Comparison of ENCODE assay signal across 18 mouse cellular contexts in the genomic region with DNA sequence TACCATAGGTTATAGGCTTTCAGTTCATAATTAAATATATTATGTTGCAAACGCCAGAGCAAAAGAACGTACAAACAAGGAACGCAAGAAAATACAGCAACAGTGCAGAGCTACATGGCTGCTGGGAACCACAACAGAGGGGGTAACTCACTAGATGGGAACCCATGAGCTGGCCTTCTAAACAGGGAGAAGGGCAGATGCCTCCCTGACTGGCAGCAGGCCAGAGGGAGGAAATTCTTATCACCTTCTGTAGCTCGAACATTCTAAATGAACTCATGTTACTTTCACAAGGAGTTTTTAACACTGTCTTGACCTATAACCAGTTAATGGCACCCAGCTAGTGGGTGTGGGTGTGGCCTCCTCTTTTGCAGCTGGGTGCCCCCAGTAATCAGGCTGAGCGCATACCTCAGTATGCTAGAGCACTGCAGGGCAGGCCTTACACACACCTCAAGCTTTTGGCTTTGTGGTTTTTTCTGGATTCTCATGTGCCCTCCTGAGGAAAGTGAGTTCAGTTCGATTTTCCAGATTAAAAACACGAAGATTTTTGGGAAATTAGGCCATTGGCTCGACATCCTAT.
A peak's percentile ranks its signal among the peaks of the same experiment; 100 is the strongest.
DNase-seq lines count a peak whose midpoint lies in the region; ATAC-seq and TF ChIP-seq lines count a peak whose summit lies in the region.
"Had no signal": no experiment of that assay in that cellular context is flagged by ENCODE, and none has a peak within 500 bp of the region (broad histone marks: within the 10 kb centered on the region; RNA-seq: fewer than 3 reads in every experiment).

No protein-coding gene starts in this region.

- H3K36me3 ChIP-seq in kidney, embryonic 15.5 days = no peaks in the 10 kb centered on the region
- H3K36me3 ChIP-seq in megakaryocyte, embryonic 14.5 days (replicated peaks; ENCODE audit: low read length) = no peaks in the 10 kb centered on the region
- H3K36me3 ChIP-seq: forebrain, embryonic 15.5 days; limb, embryonic 15.5 days; neural tube, embryonic 12.5 days had no signal

- no peaks in the 10 kb centered on the region for H3K9me3 ChIP-seq in kidney, embryonic 15.5 days (replicated peaks)
- no peaks in the 10 kb centered on the region for H3K9me3 ChIP-seq in megakaryocyte, embryonic 14.5 days
- H3K9me3 ChIP-seq: forebrain, embryonic 15.5 days; limb, embryonic 15.5 days; neural tube, embryonic 12.5 days had no signal

- intact Hi-C loops in gastrocnemius, adult 2 months (cut with DNase I) = no loop called here
- intact Hi-C loops in left cerebral cortex, postnatal 36 days (cut with DNase I) = no loop called here

- no peak for ATAC-seq in kidney, embryonic 15.5 days (replicated peaks; ENCODE audit: low FRiP score)
- ATAC-seq in common myeloid progenitor, adult 5-6 weeks (replicated peaks; ENCODE audit: low read depth, poor library complexity, severe bottlenecking) = peak; percentile 73
- ATAC-seq: CD4-positive, CD25-positive, alpha-beta regulatory T cell, adult 4 months; forebrain, embryonic 15.5 days; inflammation-experienced regulatory T-cells, adult 6 months had no signal

- no peak overlapping the region for H3K4me2 ChIP-seq in kidney, embryonic 15.5 days
- H3K4me2 ChIP-seq: forebrain, embryonic 15.5 days; limb, embryonic 15.5 days; neural tube, embryonic 12.5 days had no signal

- H3K9ac ChIP-seq in kidney, embryonic 15.5 days = no peak overlapping the region
- H3K9ac ChIP-seq: forebrain, embryonic 15.5 days; limb, embryonic 15.5 days; neural tube, embryonic 12.5 days had no signal

- peaks cover 10% of the 10 kb centered on the region; the same call in 1 of the 2 replicates for H3K4me1 ChIP-seq in kidney, embryonic 15.5 days
- peaks cover 37% of the 10 kb centered on the region for H3K4me1 ChIP-seq in megakaryocyte, embryonic 14.5 days
- H3K4me1 ChIP-seq: neural tube, embryonic 12.5 days had no signal

- no peak for TF ChIP-seq CTCF in gastrocnemius, adult 2 months (IDR thresholded peaks at IDR 0.05)

- DNase-seq in gastrocnemius, adult 2 months = no peak
- no peak for DNase-seq in gastrocnemius, postnatal 25 days
- no peak for DNase-seq in kidney, adult 18-20 months
- no peak for DNase-seq in left cerebral cortex, postnatal 36 days (ENCODE audit: low spot score in 2 of 2)
- DNase-seq: cerebellum, adult 11 months; embryo, embryonic 11 days; kidney, postnatal 10 days; layer of hippocampus, adult 9-11 months; lung, adult 2 months; retina, postnatal 1 day had no signal

- no peaks in the 10 kb centered on the region for H3K27me3 ChIP-seq in kidney, embryonic 15.5 days
- H3K27me3 ChIP-seq in megakaryocyte, embryonic 14.5 days (replicated peaks) = no peaks in the 10 kb centered on the region
- H3K27me3 ChIP-seq: forebrain, embryonic 15.5 days; limb, embryonic 15.5 days; neural tube, embryonic 12.5 days had no signal

- no peak overlapping the region for H3K4me3 ChIP-seq in gastrocnemius, adult 2 months
- H3K4me3 ChIP-seq in kidney, embryonic 15.5 days (replicated peaks) = no peak overlapping the region
- H3K4me3 ChIP-seq in megakaryocyte, embryonic 14.5 days (replicated peaks) = peak overlapping the region; percentile 21
- H3K4me3 ChIP-seq: forebrain, embryonic 15.5 days; limb, embryonic 15.5 days; neural tube, embryonic 12.5 days had no signal

- H3K27ac ChIP-seq in gastrocnemius, adult 2 months = peak overlapping the region; percentile 12; the same call in 1 of the 2 replicates
- H3K27ac ChIP-seq in kidney, embryonic 15.5 days = 0 out of 2 replicates have a peak overlapping the region, but pooled peaks have one; percentile 32
- H3K27ac ChIP-seq: forebrain, embryonic 15.5 days; limb, embryonic 15.5 days; neural tube, embryonic 12.5 days had no signal

- 69% methylated on average over 8 of the region's 8 CpGs for WGBS in kidney, embryonic 15.5 days
